Mouse (Mus musculus): Measurements from ENCODE around the gene Eps8l2. TPM values are rescaled to one million over a fixed set of nuclear protein-coding genes. Genes with fewer than 3 reads are reported as not detected.

The Eps8l2 gene
- polyA plus RNA-seq, 1 experiment from 2014 or later = 3.4 TPM

- H3K27me3 ChIP-seq (ENCODE audit: control insufficient read depth, insufficient read depth, low read length) = no peaks in the 10 kb centered on the region
- H3K27ac ChIP-seq (replicated peaks; ENCODE audit: low read depth, low read length) = no peak overlapping the region
- H3K4me1 ChIP-seq (ENCODE audit: control insufficient read depth, insufficient read depth, low read length) = no peaks in the 10 kb centered on the region
- H3K4me3 ChIP-seq (ENCODE audit: low read depth, low read length) = no peak overlapping the region
- H3K9ac ChIP-seq (replicated peaks; ENCODE audit: low read length) = no peak overlapping the region
- H3K36me3 ChIP-seq (replicated peaks; ENCODE audit: control insufficient read depth, insufficient read depth, low read depth, low read length) = peaks cover 5% of the 10 kb centered on the region
- WGBS = 97% methylated on average over 9 of the region's 9 CpGs
- no peak overlapping the region for H3K4me2 ChIP-seq (ENCODE audit: low read depth, low read length)
- ATAC-seq (replicated peaks; ENCODE audit: insufficient number of reproducible peaks, low FRiP score, low TSS enrichment, low read depth) = no peak
- H3K9me3 ChIP-seq (replicated peaks; ENCODE audit: control insufficient read depth, low read length) = no peaks in the 10 kb centered on the region
- DNase-seq (ENCODE audit: low spot score) = no peak
Measured at GRCm38 (mm10) chr7:141301386-141301785, 37.3 kb upstream of the Eps8l2 start.

- WGBS = 72% methylated on average over 1 of the region's 1 CpGs
- Histone ChIP-seq H3K27ac (replicated peaks; ENCODE audit: low read depth, low read length) (no peak overlapping the region), H3K4me2 (ENCODE audit: low read depth, low read length) (no peak overlapping the region), H3K9ac (replicated peaks; ENCODE audit: low read length) (no peak overlapping the region), H3K27me3 (ENCODE audit: control insufficient read depth, insufficient read depth, low read length) (no peaks in the 10 kb centered on the region), H3K4me1 (ENCODE audit: control insufficient read depth, insufficient read depth, low read length) (no peaks in the 10 kb centered on the region), H3K36me3 (replicated peaks; ENCODE audit: control insufficient read depth, insufficient read depth, low read depth, low read length) (peaks cover 9% of the 10 kb centered on the region), H3K9me3 (replicated peaks; ENCODE audit: control insufficient read depth, low read length) (no peaks in the 10 kb centered on the region), H3K4me3 (ENCODE audit: low read depth, low read length) (no peak overlapping the region)
- no peak for ATAC-seq (replicated peaks; ENCODE audit: insufficient number of reproducible peaks, low FRiP score, low TSS enrichment, low read depth)
- no peak for DNase-seq (ENCODE audit: low spot score)
Measured at GRCm38 (mm10) chr7:141302702-141303268, 35.9 kb upstream of the Eps8l2 start.

GRCm38 (mm10) chr7:141304537-141304936 is 34.1 kb upstream of the Eps8l2 start:
- H3K4me2 ChIP-seq (ENCODE audit: low read depth, low read length) = no peak overlapping the region
- H3K9ac ChIP-seq (replicated peaks; ENCODE audit: low read length) = no peak overlapping the region
- no peaks in the 10 kb centered on the region for H3K27me3 ChIP-seq (ENCODE audit: control insufficient read depth, insufficient read depth, low read length)
- peaks cover 9% of the 10 kb centered on the region for H3K36me3 ChIP-seq (replicated peaks; ENCODE audit: control insufficient read depth, insufficient read depth, low read depth, low read length)
- H3K4me1 ChIP-seq (ENCODE audit: control insufficient read depth, insufficient read depth, low read length) = no peaks in the 10 kb centered on the region
- no peak overlapping the region for H3K27ac ChIP-seq (replicated peaks; ENCODE audit: low read depth, low read length)
- WGBS = 89% methylated on average over 4 of the region's 4 CpGs
- H3K9me3 ChIP-seq (replicated peaks; ENCODE audit: control insufficient read depth, low read length) = no peaks in the 10 kb centered on the region
- ATAC-seq (replicated peaks; ENCODE audit: insufficient number of reproducible peaks, low FRiP score, low TSS enrichment, low read depth) (no peak), DNase-seq (ENCODE audit: low spot score) (no peak)
- H3K4me3 ChIP-seq (ENCODE audit: low read depth, low read length) = no peak overlapping the region

GRCm38 (mm10) chr7:141314416-141314815 is 24.3 kb upstream of the Eps8l2 start:
- peaks cover 21% of the 10 kb centered on the region for H3K36me3 ChIP-seq (replicated peaks; ENCODE audit: control insufficient read depth, insufficient read depth, low read depth, low read length)
- WGBS = 91% methylated on average over 2 of the region's 2 CpGs
- no peak for DNase-seq (ENCODE audit: low spot score)

GRCm38 (mm10) chr7:141315076-141315475 is 23.6 kb upstream of the Eps8l2 start:
- ATAC-seq (replicated peaks; ENCODE audit: insufficient number of reproducible peaks, low FRiP score, low TSS enrichment, low read depth) (no peak), DNase-seq (ENCODE audit: low spot score) (no peak)
- no peaks in the 10 kb centered on the region for H3K4me1 ChIP-seq (ENCODE audit: control insufficient read depth, insufficient read depth, low read length)
- H3K27me3 ChIP-seq (ENCODE audit: control insufficient read depth, insufficient read depth, low read length) = no peaks in the 10 kb centered on the region
- H3K4me2 ChIP-seq (ENCODE audit: low read depth, low read length) = no peak overlapping the region
- H3K9me3 ChIP-seq (replicated peaks; ENCODE audit: control insufficient read depth, low read length) = no peaks in the 10 kb centered on the region
- H3K27ac ChIP-seq (replicated peaks; ENCODE audit: low read depth, low read length) = no peak overlapping the region
- 90% methylated on average over 8 of the region's 8 CpGs for WGBS
- peaks cover 21% of the 10 kb centered on the region for H3K36me3 ChIP-seq (replicated peaks; ENCODE audit: control insufficient read depth, insufficient read depth, low read depth, low read length)
- H3K9ac ChIP-seq (replicated peaks; ENCODE audit: low read length) = no peak overlapping the region
- H3K4me3 ChIP-seq (ENCODE audit: low read depth, low read length) = no peak overlapping the region

More at GRCm38 (mm10) chr7:141314416-141314815, 24.3 kb upstream of the Eps8l2 start:
- Histone ChIP-seq H3K27ac (replicated peaks; ENCODE audit: low read depth, low read length) (no peak overlapping the region), H3K9ac (replicated peaks; ENCODE audit: low read length) (no peak overlapping the region), H3K4me2 (ENCODE audit: low read depth, low read length) (no peak overlapping the region), H3K27me3 (ENCODE audit: control insufficient read depth, insufficient read depth, low read length) (no peaks in the 10 kb centered on the region), H3K9me3 (replicated peaks; ENCODE audit: control insufficient read depth, low read length) (no peaks in the 10 kb centered on the region), H3K4me3 (ENCODE audit: low read depth, low read length) (no peak overlapping the region), H3K4me1 (ENCODE audit: control insufficient read depth, insufficient read depth, low read length) (no peaks in the 10 kb centered on the region)
- no peak for ATAC-seq (replicated peaks; ENCODE audit: insufficient number of reproducible peaks, low FRiP score, low TSS enrichment, low read depth)

- H3K9me3 ChIP-seq (replicated peaks; ENCODE audit: control insufficient read depth, low read length) = no peaks in the 10 kb centered on the region
- H3K4me1 ChIP-seq (ENCODE audit: control insufficient read depth, insufficient read depth, low read length) = no peaks in the 10 kb centered on the region
- no peaks in the 10 kb centered on the region for H3K27me3 ChIP-seq (ENCODE audit: control insufficient read depth, insufficient read depth, low read length)
- no peak overlapping the region for H3K27ac ChIP-seq (replicated peaks; ENCODE audit: low read depth, low read length)
- H3K4me2 ChIP-seq (ENCODE audit: low read depth, low read length) = no peak overlapping the region
- DNase-seq (ENCODE audit: low spot score) = peak; percentile 49
- H3K4me3 ChIP-seq (ENCODE audit: low read depth, low read length) = no peak overlapping the region
- H3K36me3 ChIP-seq (replicated peaks; ENCODE audit: control insufficient read depth, insufficient read depth, low read depth, low read length) = peaks cover 21% of the 10 kb centered on the region
- whole genome bisulfite sequencing = 81% methylated on average over 5 of the region's 5 CpGs
- ATAC-seq (replicated peaks; ENCODE audit: insufficient number of reproducible peaks, low FRiP score, low TSS enrichment, low read depth) = peak; percentile 44; the same call in 1 of the 2 replicates
- H3K9ac ChIP-seq (replicated peaks; ENCODE audit: low read length) = no peak overlapping the region
Measured at GRCm38 (mm10) chr7:141315974-141316373, 22.7 kb upstream of the Eps8l2 start.

- Histone ChIP-seq H3K27me3 (ENCODE audit: control insufficient read depth, insufficient read depth, low read length) (no peaks in the 10 kb centered on the region), H3K36me3 (replicated peaks; ENCODE audit: control insufficient read depth, insufficient read depth, low read depth, low read length) (peaks cover 18% of the 10 kb centered on the region)
- WGBS = 93% methylated on average over 1 of the region's 1 CpGs
Measured at GRCm38 (mm10) chr7:141317619-141318132, 21.0 kb upstream of the Eps8l2 start.

GRCm38 (mm10) chr7:141319446-141319845 is 19.2 kb upstream of the Eps8l2 start:
- Histone ChIP-seq H3K9me3 (replicated peaks; ENCODE audit: control insufficient read depth, low read length) (no peaks in the 10 kb centered on the region), H3K9ac (replicated peaks; ENCODE audit: low read length) (no peak overlapping the region), H3K4me2 (ENCODE audit: low read depth, low read length) (no peak overlapping the region), H3K27ac (replicated peaks; ENCODE audit: low read depth, low read length) (no peak overlapping the region), H3K27me3 (ENCODE audit: control insufficient read depth, insufficient read depth, low read length) (no peaks in the 10 kb centered on the region), H3K4me1 (ENCODE audit: control insufficient read depth, insufficient read depth, low read length) (no peaks in the 10 kb centered on the region), H3K36me3 (replicated peaks; ENCODE audit: control insufficient read depth, insufficient read depth, low read depth, low read length) (peaks cover 13% of the 10 kb centered on the region), H3K4me3 (ENCODE audit: low read depth, low read length) (no peak overlapping the region)
- ATAC-seq (replicated peaks; ENCODE audit: insufficient number of reproducible peaks, low FRiP score, low TSS enrichment, low read depth) = no peak
- 73% methylated on average over 2 of the region's 2 CpGs for WGBS
- DNase-seq (ENCODE audit: low spot score) = no peak

More at GRCm38 (mm10) chr7:141317619-141318132, 21.0 kb upstream of the Eps8l2 start:
- DNase-seq (ENCODE audit: low spot score) (no peak), ATAC-seq (replicated peaks; ENCODE audit: insufficient number of reproducible peaks, low FRiP score, low TSS enrichment, low read depth) (no peak)
- no peak overlapping the region for H3K4me2 ChIP-seq (ENCODE audit: low read depth, low read length)
- no peaks in the 10 kb centered on the region for H3K9me3 ChIP-seq (replicated peaks; ENCODE audit: control insufficient read depth, low read length)
- H3K9ac ChIP-seq (replicated peaks; ENCODE audit: low read length) = no peak overlapping the region
- no peaks in the 10 kb centered on the region for H3K4me1 ChIP-seq (ENCODE audit: control insufficient read depth, insufficient read depth, low read length)
- no peak overlapping the region for H3K4me3 ChIP-seq (ENCODE audit: low read depth, low read length)
- H3K27ac ChIP-seq (replicated peaks; ENCODE audit: low read depth, low read length) = no peak overlapping the region
